ENCODE assay signal across 18 mouse cellular contexts in genomic region chr10:3440722-3441471, GRCm38 (mm10).
DNase-seq lines count a peak whose midpoint lies in the region; ATAC-seq and TF ChIP-seq lines count a peak whose summit lies in the region.
"Had no signal": no experiment of that assay in that cellular context is flagged by ENCODE, and none has a peak within 500 bp of the region (broad histone marks: within the 10 kb centered on the region; RNA-seq: fewer than 3 reads in every experiment).

No protein-coding gene starts in this region.

- H3K27me3 ChIP-seq in forebrain, embryonic 14.5 days (replicated peaks; ENCODE audit: control insufficient read depth, insufficient read depth, low read length): no peaks in the 10 kb centered on the region
- H3K27me3 ChIP-seq in forebrain, embryonic 10.5 days (ENCODE audit: poor library complexity, severe bottlenecking): no peaks in the 10 kb centered on the region
- H3K27me3 ChIP-seq in forebrain, postnatal 0 days (ENCODE audit: insufficient read depth, low read length): no peaks in the 10 kb centered on the region
- H3K27me3 ChIP-seq: liver, embryonic 13.5 days had no signal

- no peaks in the 10 kb centered on the region for H3K4me1 ChIP-seq in forebrain, embryonic 14.5 days (ENCODE audit: control insufficient read depth, insufficient read depth, low read length)
- no peaks in the 10 kb centered on the region for H3K4me1 ChIP-seq in forebrain, embryonic 10.5 days
- no peaks in the 10 kb centered on the region for H3K4me1 ChIP-seq in forebrain, postnatal 0 days (ENCODE audit: insufficient read depth)
- H3K4me1 ChIP-seq: embryonic facial prominence, embryonic 10.5 days; heart, embryonic 10.5 days; liver, embryonic 13.5 days had no signal

- TF ChIP-seq CTCF in forebrain, postnatal 0 days (IDR thresholded peaks at IDR 0.05; ENCODE audit: low read depth): no peak

- no peaks in the 10 kb centered on the region for H3K9me3 ChIP-seq in forebrain, embryonic 14.5 days (replicated peaks; ENCODE audit: control insufficient read depth, low read length)
- no peaks in the 10 kb centered on the region for H3K9me3 ChIP-seq in forebrain, embryonic 10.5 days
- H3K9me3 ChIP-seq in forebrain, postnatal 0 days (ENCODE audit: low read length): no peaks in the 10 kb centered on the region
- H3K9me3 ChIP-seq: heart, embryonic 10.5 days; liver, embryonic 13.5 days had no signal

- intact Hi-C loops in left cerebral cortex, postnatal 10 days (cut with DNase I): no loop called here

- ATAC-seq in forebrain, embryonic 14.5 days: peak; percentile 68
- ATAC-seq in forebrain, postnatal 0 days: peak; percentile 34
- ATAC-seq: Patski had no signal

- H3K4me2 ChIP-seq in forebrain, embryonic 14.5 days (ENCODE audit: low read length): no peak overlapping the region
- H3K4me2 ChIP-seq in forebrain, postnatal 0 days (ENCODE audit: low read depth): no peak overlapping the region
- H3K4me2 ChIP-seq: liver, embryonic 13.5 days had no signal

- 60% methylated on average over 2 of the region's 2 CpGs for WGBS in forebrain, embryonic 14.5 days
- WGBS in forebrain, embryonic 10.5 days: 62% methylated on average over 2 of the region's 2 CpGs
- 40% methylated on average over 2 of the region's 2 CpGs for WGBS in forebrain, postnatal 0 days

- H3K9ac ChIP-seq in forebrain, embryonic 14.5 days (ENCODE audit: low read length): no peak overlapping the region
- no peak overlapping the region for H3K9ac ChIP-seq in forebrain, postnatal 0 days
- H3K9ac ChIP-seq: liver, embryonic 13.5 days had no signal

- H3K27ac ChIP-seq in forebrain, embryonic 14.5 days (ENCODE audit: low read depth, low read length): no peak overlapping the region
- H3K27ac ChIP-seq in forebrain, embryonic 10.5 days: no peak overlapping the region
- no peak overlapping the region for H3K27ac ChIP-seq in forebrain, postnatal 0 days (ENCODE audit: low read depth, low read length)
- H3K27ac ChIP-seq: embryonic facial prominence, embryonic 10.5 days; heart, embryonic 10.5 days; liver, embryonic 13.5 days had no signal

- no peaks in the 10 kb centered on the region for H3K36me3 ChIP-seq in forebrain, embryonic 14.5 days (ENCODE audit: control insufficient read depth, insufficient read depth, low read length)
- H3K36me3 ChIP-seq in forebrain, embryonic 10.5 days (replicated peaks): no peaks in the 10 kb centered on the region
- H3K36me3 ChIP-seq in forebrain, postnatal 0 days (ENCODE audit: insufficient read depth): no peaks in the 10 kb centered on the region
- H3K36me3 ChIP-seq: embryonic facial prominence, embryonic 10.5 days; liver, embryonic 13.5 days had no signal

- H3K4me3 ChIP-seq in forebrain, embryonic 14.5 days (ENCODE audit: low read depth, low read length): no peak overlapping the region
- H3K4me3 ChIP-seq in forebrain, embryonic 10.5 days: no peak overlapping the region
- no peak overlapping the region for H3K4me3 ChIP-seq in forebrain, postnatal 0 days (ENCODE audit: low read depth, low read length)
- H3K4me3 ChIP-seq: embryonic facial prominence, embryonic 10.5 days; heart, embryonic 10.5 days; liver, embryonic 13.5 days had no signal

- peak; percentile 27 for DNase-seq in forebrain, embryonic 14.5 days (ENCODE audit: low spot score)
- no peak for DNase-seq in forebrain, embryonic 10.5 days (ENCODE audit: extremely low spot score, low spot score)
- DNase-seq in left cerebral cortex, adult 18-20 months (ENCODE audit: low spot score in 2 of 2): peak; percentile 15 to 31
- no peak for DNase-seq in left cerebral cortex, postnatal 10 days (ENCODE audit: extremely low spot score in 1 of 2, low spot score in 2 of 2)
- DNase-seq in cerebellum, adult 18-20 months: peak; percentile 73 to 78
- DNase-seq in forebrain, postnatal 0 days: no peak
- DNase-seq in adrenal gland, postnatal 14 days: no peak
- no peak for DNase-seq in kidney, adult 8-10 months
- DNase-seq: gastrocnemius, postnatal 25 days; heart, postnatal 4 days; kidney, adult 18-20 months; kidney, postnatal 4 days; liver, embryonic 13.5 days; lung, postnatal 10 days; spleen, adult 18-20 months had no signal

Comparison
In these comparisons a context has a peak if more than half of its experiments do, and no peak if none do; other contexts are left out.
1. DNase-seq: peak in forebrain, embryonic 14.5 days (single experiment), left cerebral cortex, adult 18-20 months (2 of 2) and cerebellum, adult 18-20 months (2 of 2); none in forebrain, embryonic 10.5 days (single experiment), left cerebral cortex, postnatal 10 days (0 of 2), forebrain, postnatal 0 days (single experiment), adrenal gland, postnatal 14 days (single experiment) and kidney, adult 8-10 months (0 of 2).